Mouse (Mus musculus): ENCODE measurements around the gene Pkd1l1. TPM values are rescaled to one million over a fixed set of nuclear protein-coding genes. Genes with fewer than 3 reads are reported as not detected.

Gene Pkd1l1
- not detected for total RNA-seq (2023)

DNA sequence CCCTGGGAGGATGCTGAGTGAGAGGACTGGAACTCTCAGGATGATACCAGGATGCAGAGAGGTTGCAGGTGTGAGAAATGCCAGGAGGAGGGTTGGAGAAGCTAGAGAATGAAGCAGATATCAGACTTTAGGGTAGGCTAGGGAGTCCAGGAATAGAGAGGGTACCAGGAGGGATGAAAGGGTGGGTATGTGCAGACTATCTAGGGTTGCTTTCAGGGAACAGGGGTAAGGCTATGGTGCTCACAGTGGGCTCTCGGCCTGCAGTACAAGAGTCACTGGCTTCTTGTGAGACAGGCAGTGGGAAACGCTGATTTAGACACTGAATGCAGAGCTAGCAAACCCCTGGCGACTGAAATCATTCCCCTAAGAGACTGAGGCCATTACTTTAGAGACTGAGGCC lies at the start of gene Pkd1l1:
Gene Pkd1l1 (minus strand): TSS at position 101 of the 400 bp plus-strand sequence.

GRCm38 (mm10) chr11:9010853-9011339 lies 37.8 kb upstream of the Pkd1l1 start, which contains the start of gene Hus1:
Gene Hus1, minus strand, starts transcription at chr11:9011191.

Other genes with a start within 250 kb of the Pkd1l1 start
- gene Hus1, start 37.9 kb upstream of the Pkd1l1 start, total RNA-seq (2023), result 9.7 TPM
- not detected for gene Gm11992, start 75.3 kb upstream of the Pkd1l1 start, total RNA-seq (2023)
- gene Sun3, start 75.7 kb upstream of the Pkd1l1 start, total RNA-seq (2023), result not detected
- not detected for gene Upp1, start 144.8 kb upstream of the Pkd1l1 start, total RNA-seq (2023)
- gene Abca13, start 218.7 kb upstream of the Pkd1l1 start, total RNA-seq (2023), result 0.12 TPM